Mouse (Mus musculus) liver, embryonic 11.5 days (tissue): ENCODE measurements around the gene Carmil2. TPM values are rescaled to one million over a fixed set of nuclear protein-coding genes. Genes with fewer than 3 reads are reported as not detected.

Experiments used
- ATAC-seq: fragments of 200-750 bp; cut with Nextera tagmentation; replicated peaks from 2 replicates; pipeline ENCODE4 v1.8.0; 2017; ENCODE audit warnings: moderate number of reproducible peaks, mild to moderate bottlenecking, moderate TSS enrichment, moderate library complexity; ENCODE audit not compliant: low FRiP score
- DNase-seq: peaks from one replicate; pipeline ENCODE4 v3.0.0-alpha.2; 2017; ENCODE audit warnings: low spot score
- H3K27ac ChIP-seq: fragments of 300-500 bp; sonication (generic); 2 replicates; pipeline ENCODE4 v1.5.1; 2014; ENCODE audit warnings: mild to moderate bottlenecking, low read depth, low read length, control low read depth
- H3K27me3 ChIP-seq: fragments of 300-500 bp; sonication (generic); replicated peaks from 2 replicates; pipeline ENCODE4 v1.6.1; 2014; ENCODE audit warnings: low read length, mixed read lengths; ENCODE audit not compliant: control insufficient read depth, insufficient read depth
- H3K36me3 ChIP-seq: fragments of 300-500 bp; sonication (generic); 2 replicates; pipeline ENCODE4 v1.6.1; 2014; ENCODE audit warnings: mild to moderate bottlenecking, low read length, moderate library complexity, mixed read lengths; ENCODE audit not compliant: control insufficient read depth, insufficient read depth
- H3K4me1 ChIP-seq: fragments of 300-500 bp; sonication (generic); replicated peaks from 2 replicates; pipeline ENCODE4 v1.6.1; 2014; ENCODE audit warnings: low read length, mixed read lengths; ENCODE audit not compliant: control insufficient read depth, insufficient read depth
- H3K4me2 ChIP-seq: fragments of 300-500 bp; sonication (generic); 2 replicates; pipeline ENCODE4 v1.6.1; 2014; ENCODE audit warnings: mild to moderate bottlenecking, control low read depth, moderate library complexity
- H3K4me3 ChIP-seq: fragments of 300-500 bp; sonication (generic); 2 replicates; pipeline ENCODE4 v1.5.1; 2014; ENCODE audit warnings: low read depth, low read length, control low read depth
- H3K9ac ChIP-seq: fragments of 300-500 bp; sonication (generic); 2 replicates; pipeline ENCODE4 v1.6.1; 2014; ENCODE audit warnings: low read depth, low read length, control low read depth
- H3K9me3 ChIP-seq: fragments of 300-500 bp; sonication (generic); 2 replicates; pipeline ENCODE4 v1.6.1; 2016; ENCODE audit warnings: low read length, inconsistent platforms, mixed read lengths; ENCODE audit not compliant: control insufficient read depth
- WGBS: fragments of 180-500 bp; shearing (Covaris S2); extraction: QIAGEN DNeasy Blood & Tissue Kit; methylation state at CpG from one replicate; pipeline ENCODE4 v1.1.7; 2014; 5-methylcytosine and 5-hydroxymethylcytosine counted together
- polyA plus RNA-seq: library from polyadenylated mRNA; unstranded; fragments of >200 nt; fragmentation: Nextera tagmentation; extraction: Ambion mirVana; gene quantifications from 2 replicates; pipeline ENCODE4 v1.2.1, GENCODE M21; 2014

Carmil2 gene
- polyA plus RNA-seq, 1 experiment from 2014 or later, result 0.82 TPM

- no peak for ATAC-seq
- no peak overlapping the region for H3K27ac ChIP-seq
- 90% methylated on average over 11 of the region's 11 CpGs for WGBS
- peaks cover 7% of the 10 kb centered on the region for H3K36me3 ChIP-seq
- no peak overlapping the region for H3K4me3 ChIP-seq
- H3K27me3 ChIP-seq, result peaks cover 4% of the 10 kb centered on the region; the same call in 1 of the 2 replicates
- no peak overlapping the region for H3K9ac ChIP-seq
- no peaks in the 10 kb centered on the region for H3K9me3 ChIP-seq
- peaks cover 25% of the 10 kb centered on the region for H3K4me1 ChIP-seq
- H3K4me2 ChIP-seq, result no peak overlapping the region
- no peak for DNase-seq
Measured at GRCm38 (mm10) chr8:105692449-105693182, 6.5 kb downstream of the Carmil2 start.

- no peaks in the 10 kb centered on the region for H3K9me3 ChIP-seq
- peak overlapping the region; percentile 47 for H3K4me3 ChIP-seq
- 4% methylated on average over 30 of the region's 30 CpGs for WGBS
- H3K27ac ChIP-seq, result no peak overlapping the region
- peaks cover 4% of the 10 kb centered on the region; the same call in 1 of the 2 replicates for H3K27me3 ChIP-seq
- peak overlapping the region; percentile 46; the same call in 1 of the 2 replicates for H3K9ac ChIP-seq
- H3K4me2 ChIP-seq, result peak overlapping the region; percentile 97
- peaks cover 20% of the 10 kb centered on the region for H3K4me1 ChIP-seq
- peak; percentile 69 for ATAC-seq
- DNase-seq, result peak; percentile 83
- peaks cover 13% of the 10 kb centered on the region for H3K36me3 ChIP-seq
Measured at GRCm38 (mm10) chr8:105693648-105694047, 7.6 kb downstream of the Carmil2 start.

- Histone ChIP-seq H3K4me3 (peak overlapping the region; percentile 47), H3K4me1 (peaks cover 20% of the 10 kb centered on the region), H3K27ac (no peak overlapping the region), H3K9ac (peak overlapping the region; percentile 46; the same call in 1 of the 2 replicates), H3K4me2 (peak overlapping the region; percentile 97), H3K27me3 (peaks cover 4% of the 10 kb centered on the region; the same call in 1 of the 2 replicates), H3K9me3 (no peaks in the 10 kb centered on the region), H3K36me3 (peaks cover 16% of the 10 kb centered on the region)
- 20% methylated on average over 40 of the region's 40 CpGs for WGBS
- ATAC-seq (no peak; the same call in 1 of the 2 replicates), DNase-seq (no peak)
Measured at GRCm38 (mm10) chr8:105694051-105694799, 8.2 kb downstream of the Carmil2 start.

- peaks cover 26% of the 10 kb centered on the region for H3K4me1 ChIP-seq
- H3K27ac ChIP-seq, result no peak overlapping the region
- ATAC-seq (no peak), DNase-seq (no peak)
- peaks cover 4% of the 10 kb centered on the region; the same call in 1 of the 2 replicates for H3K27me3 ChIP-seq
- 75% methylated on average over 30 of the region's 30 CpGs for WGBS
- H3K36me3 ChIP-seq, result peaks cover 16% of the 10 kb centered on the region
- H3K9me3 ChIP-seq, result no peaks in the 10 kb centered on the region
- no peak overlapping the region for H3K4me3 ChIP-seq
- H3K9ac ChIP-seq, result no peak overlapping the region
- no peak overlapping the region for H3K4me2 ChIP-seq
Measured at GRCm38 (mm10) chr8:105695080-105695780, 9.2 kb downstream of the Carmil2 start.

GRCm38 (mm10) chr8:105697196-105697780 is 11.2 kb downstream of the Carmil2 start:
- ATAC-seq, result no peak
- 89% methylated on average over 17 of the region's 17 CpGs for WGBS
- peaks cover 16% of the 10 kb centered on the region for H3K36me3 ChIP-seq

GRCm38 (mm10) chr8:105698734-105699133 is 12.7 kb downstream of the Carmil2 start:
- H3K4me1 ChIP-seq, result peaks cover 29% of the 10 kb centered on the region
- H3K36me3 ChIP-seq, result peaks cover 24% of the 10 kb centered on the region
- no peak overlapping the region for H3K27ac ChIP-seq
- DNase-seq (no peak), ATAC-seq (no peak)
- WGBS, result 89% methylated on average over 5 of the region's 5 CpGs
- H3K9ac ChIP-seq, result no peak overlapping the region
- no peak overlapping the region for H3K4me2 ChIP-seq
- H3K27me3 ChIP-seq, result peaks cover 4% of the 10 kb centered on the region; the same call in 1 of the 2 replicates
- H3K4me3 ChIP-seq, result no peak overlapping the region
- no peaks in the 10 kb centered on the region for H3K9me3 ChIP-seq

More at GRCm38 (mm10) chr8:105697196-105697780, 11.2 kb downstream of the Carmil2 start:
- no peak overlapping the region for H3K4me2 ChIP-seq
- no peak for DNase-seq
- H3K9me3 ChIP-seq, result no peaks in the 10 kb centered on the region
- H3K27me3 ChIP-seq, result peaks cover 4% of the 10 kb centered on the region; the same call in 1 of the 2 replicates
- peaks cover 33% of the 10 kb centered on the region for H3K4me1 ChIP-seq
- H3K27ac ChIP-seq, result no peak overlapping the region
- H3K4me3 ChIP-seq, result no peak overlapping the region
- H3K9ac ChIP-seq, result no peak overlapping the region

GRCm38 (mm10) chr8:105699488-105700215 is 13.6 kb downstream of the Carmil2 start:
- Histone ChIP-seq H3K4me3 (peak overlapping the region; percentile 77), H3K9ac (peak overlapping the region; percentile 69; the same call in 1 of the 2 replicates), H3K4me1 (peaks cover 22% of the 10 kb centered on the region), H3K27ac (no peak overlapping the region), H3K9me3 (no peaks in the 10 kb centered on the region), H3K27me3 (no peaks in the 10 kb centered on the region; the same call in 1 of the 2 replicates), H3K4me2 (peak overlapping the region; percentile 98), H3K36me3 (peaks cover 24% of the 10 kb centered on the region)
- no peak for ATAC-seq
- WGBS, result 92% methylated on average over 11 of the region's 11 CpGs
- no peak for DNase-seq
